Mouse (Mus musculus) hindbrain, embryonic 15.5 days (tissue): Measurements from ENCODE around the gene Gjd2. TPM values are rescaled to one million over a fixed set of nuclear protein-coding genes. Genes with fewer than 3 reads are reported as not detected.
A peak's percentile ranks its signal among the peaks of the same experiment; 100 is the strongest.

Experiments used
- ATAC-seq: fragments of 200-750 bp; cut with Nextera tagmentation; 2 replicates; pipeline ENCODE4 v1.8.0; 2017; ENCODE audit warnings: low read depth, moderate number of reproducible peaks, moderate TSS enrichment; ENCODE audit not compliant: low FRiP score
- H3K27ac ChIP-seq: fragments of 300-500 bp; sonication (generic); replicated peaks from 2 replicates; pipeline ENCODE4 v1.5.1; 2015; ENCODE audit warnings: mild to moderate bottlenecking, inconsistent platforms
- H3K27me3 ChIP-seq: fragments of 300-500 bp; sonication (generic); 2 replicates; pipeline ENCODE4 v1.6.1; 2015; ENCODE audit warnings: control low read depth, inconsistent platforms
- H3K36me3 ChIP-seq: fragments of 300-500 bp; sonication (generic); 2 replicates; pipeline ENCODE4 v1.6.1; 2015; ENCODE audit warnings: control low read depth, inconsistent platforms
- H3K4me1 ChIP-seq: fragments of 300-500 bp; sonication (generic); replicated peaks from 2 replicates; pipeline ENCODE4 v1.6.1; 2015; ENCODE audit warnings: control low read depth, inconsistent platforms
- H3K4me2 ChIP-seq: fragments of 300-500 bp; sonication (generic); 2 replicates; pipeline ENCODE4 v1.6.1; 2015; ENCODE audit warnings: moderate library complexity, mild to moderate bottlenecking, inconsistent platforms
- H3K4me3 ChIP-seq: fragments of 300-500 bp; sonication (generic); 2 replicates; pipeline ENCODE4 v1.5.1; 2015; ENCODE audit warnings: mild to moderate bottlenecking, inconsistent platforms
- H3K9ac ChIP-seq: fragments of 300-500 bp; sonication (generic); 2 replicates; pipeline ENCODE4 v1.6.1; 2015; ENCODE audit warnings: inconsistent platforms
- H3K9me3 ChIP-seq: fragments of 300-500 bp; sonication (generic); 2 replicates; pipeline ENCODE4 v1.6.1; 2016; ENCODE audit warnings: control low read depth, inconsistent platforms
- WGBS: fragments of 180-500 bp; shearing (Covaris S2); methylation state at CpG from one replicate; pipeline ENCODE4 v1.1.7; 2015; 5-methylcytosine and 5-hydroxymethylcytosine counted together
- polyA plus RNA-seq: library from polyadenylated mRNA; unstranded; fragments of >200 nt; fragmentation: Nextera tagmentation; extraction: Ambion mirVana; gene quantifications from 2 replicates; pipeline ENCODE4 v1.2.1, GENCODE M21; 2015

Gjd2 gene
- polyA plus RNA-seq, 1 experiment from 2014 or later = 11.8 TPM

DNA sequence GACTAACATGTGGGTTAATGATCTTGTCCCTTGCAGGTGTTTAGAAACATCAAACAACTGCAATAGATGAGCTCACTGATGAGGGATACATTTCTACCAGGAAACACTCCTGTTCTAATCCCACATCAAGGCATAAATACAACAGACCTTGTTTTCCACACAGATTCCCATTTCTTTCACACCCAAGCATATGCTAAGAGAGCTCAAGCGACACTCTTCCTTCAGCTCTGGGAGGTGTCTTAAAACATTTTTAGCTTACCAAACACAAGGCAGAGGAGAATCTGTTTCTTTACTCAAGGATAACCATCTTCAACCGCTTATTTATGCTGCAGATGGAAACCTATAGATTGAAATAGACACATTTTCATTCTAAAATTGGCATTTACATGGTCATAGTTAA lies 5.1 kb downstream of the Gjd2 start:
- WGBS = 88% methylated on average over 2 of the region's 2 CpGs
- H3K36me3 ChIP-seq = no peaks in the 10 kb centered on the region
- H3K4me1 ChIP-seq = peaks cover 12% of the 10 kb centered on the region; the same call in 1 of the 2 replicates
- no peak overlapping the region for H3K4me3 ChIP-seq
- H3K9ac ChIP-seq = no peak overlapping the region
- ATAC-seq = no peak
- H3K9me3 ChIP-seq = no peaks in the 10 kb centered on the region
- no peak overlapping the region for H3K27ac ChIP-seq
- no peaks in the 10 kb centered on the region for H3K27me3 ChIP-seq
- H3K4me2 ChIP-seq = no peak overlapping the region

- ATAC-seq = no peak
- 59% methylated on average over 8 of the region's 8 CpGs for WGBS
- no peaks in the 10 kb centered on the region for H3K36me3 ChIP-seq
- H3K9me3 ChIP-seq = no peaks in the 10 kb centered on the region
- no peak overlapping the region for H3K27ac ChIP-seq
- H3K9ac ChIP-seq = no peak overlapping the region
- H3K27me3 ChIP-seq = no peaks in the 10 kb centered on the region
- no peak overlapping the region for H3K4me2 ChIP-seq
- no peak overlapping the region for H3K4me3 ChIP-seq
- H3K4me1 ChIP-seq = no peaks in the 10 kb centered on the region
Measured at GRCm38 (mm10) chr2:113997484-113997883, 15.9 kb downstream of the Gjd2 start.

DNA sequence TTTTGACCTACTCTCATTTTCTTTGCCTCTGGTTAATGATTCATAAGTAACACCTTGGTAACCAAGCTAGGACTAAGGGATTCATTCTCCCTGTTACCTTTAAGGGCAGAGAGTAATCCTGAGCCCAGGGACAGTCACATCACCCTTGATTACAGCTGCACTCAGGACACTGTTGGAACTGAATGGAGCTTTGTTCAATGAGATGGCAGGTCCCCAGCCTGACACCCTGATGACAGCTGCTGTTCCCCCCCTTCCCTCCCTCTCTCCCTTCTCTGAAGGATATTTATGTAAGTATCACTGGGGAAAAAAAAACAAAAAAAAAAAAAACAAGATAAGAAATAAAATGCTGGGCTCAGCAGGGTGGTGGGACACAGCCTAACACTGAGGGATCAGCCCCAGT lies 16.5 kb downstream of the Gjd2 start:
- Histone ChIP-seq H3K4me1 (no peaks in the 10 kb centered on the region), H3K4me3 (no peak overlapping the region)

DNA sequence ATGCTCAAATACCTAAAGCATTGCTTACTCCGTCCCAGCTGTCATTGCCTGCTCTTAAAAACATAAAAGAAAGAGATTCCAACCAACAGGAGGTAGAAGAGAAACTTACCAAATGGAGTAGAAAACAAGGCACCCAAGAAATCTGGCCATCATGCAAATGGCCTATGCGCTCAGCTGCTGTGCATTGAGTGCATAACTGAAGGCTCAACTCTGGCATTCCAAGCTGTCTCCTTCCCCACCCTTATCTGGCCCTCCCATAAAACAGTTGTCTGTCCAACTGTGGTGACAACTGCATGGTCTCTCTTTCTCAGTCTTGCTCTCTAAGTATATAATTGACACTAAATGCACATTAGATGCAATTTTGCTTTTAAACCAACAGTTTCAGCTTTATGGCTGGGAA lies 28.5 kb downstream of the Gjd2 start:
- H3K4me2 ChIP-seq = no peak overlapping the region
- no peaks in the 10 kb centered on the region for H3K4me1 ChIP-seq
- no peaks in the 10 kb centered on the region for H3K36me3 ChIP-seq
- H3K9me3 ChIP-seq = no peaks in the 10 kb centered on the region
- ATAC-seq = no peak
- H3K9ac ChIP-seq = no peak overlapping the region
- no peak overlapping the region for H3K27ac ChIP-seq
- H3K4me3 ChIP-seq = no peak overlapping the region
- 83% methylated on average over 2 of the region's 2 CpGs for WGBS
- no peaks in the 10 kb centered on the region for H3K27me3 ChIP-seq

More for the DNA sequence above, 16.5 kb downstream of the Gjd2 start:
- H3K27me3 ChIP-seq = no peaks in the 10 kb centered on the region
- no peaks in the 10 kb centered on the region for H3K36me3 ChIP-seq
- H3K9me3 ChIP-seq = no peaks in the 10 kb centered on the region
- no peak overlapping the region for H3K9ac ChIP-seq
- H3K4me2 ChIP-seq = no peak overlapping the region
- H3K27ac ChIP-seq = no peak overlapping the region
- no peak for ATAC-seq

GRCm38 (mm10) chr2:113980664-113981063 lies 32.8 kb downstream of the Gjd2 start:
- Histone ChIP-seq H3K9ac (no peak overlapping the region), H3K4me3 (no peak overlapping the region), H3K4me1 (no peaks in the 10 kb centered on the region), H3K4me2 (no peak overlapping the region), H3K27me3 (no peaks in the 10 kb centered on the region), H3K27ac (no peak overlapping the region), H3K36me3 (no peaks in the 10 kb centered on the region), H3K9me3 (no peaks in the 10 kb centered on the region)
- 55% methylated on average over 8 of the region's 8 CpGs for WGBS
- peak; percentile 48; the same call in 1 of the 2 replicates for ATAC-seq

DNA sequence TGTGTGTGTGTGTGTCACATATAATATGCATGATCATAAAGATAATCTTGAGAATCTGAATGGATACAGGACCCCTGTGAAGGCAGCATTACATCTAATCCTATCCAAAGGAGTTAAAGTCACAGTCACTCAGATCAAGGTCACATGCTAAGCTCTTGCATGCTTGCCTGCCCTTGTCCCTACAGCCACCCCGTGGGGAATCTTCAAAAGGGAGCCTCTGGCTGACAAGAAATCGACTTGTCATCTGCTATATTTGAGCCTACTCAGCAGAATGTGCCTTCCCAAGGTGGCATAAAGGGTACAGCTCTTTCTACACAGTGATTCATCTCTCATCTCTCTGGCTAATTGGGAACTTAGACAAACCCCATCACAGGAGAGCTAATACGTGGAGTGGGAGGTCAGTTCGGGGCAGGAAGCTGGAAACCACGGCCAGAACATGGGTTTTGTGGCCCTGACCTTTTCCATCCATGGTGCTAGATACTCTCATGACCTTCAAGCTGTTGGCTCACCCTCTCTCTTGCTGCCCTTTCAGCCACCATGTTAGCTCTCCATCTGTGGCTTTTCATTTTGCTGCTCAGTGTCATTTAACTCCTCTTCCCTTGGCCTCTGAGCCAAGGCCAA lies 35.2 kb downstream of the Gjd2 start:
- no peaks in the 10 kb centered on the region for H3K9me3 ChIP-seq

DNA sequence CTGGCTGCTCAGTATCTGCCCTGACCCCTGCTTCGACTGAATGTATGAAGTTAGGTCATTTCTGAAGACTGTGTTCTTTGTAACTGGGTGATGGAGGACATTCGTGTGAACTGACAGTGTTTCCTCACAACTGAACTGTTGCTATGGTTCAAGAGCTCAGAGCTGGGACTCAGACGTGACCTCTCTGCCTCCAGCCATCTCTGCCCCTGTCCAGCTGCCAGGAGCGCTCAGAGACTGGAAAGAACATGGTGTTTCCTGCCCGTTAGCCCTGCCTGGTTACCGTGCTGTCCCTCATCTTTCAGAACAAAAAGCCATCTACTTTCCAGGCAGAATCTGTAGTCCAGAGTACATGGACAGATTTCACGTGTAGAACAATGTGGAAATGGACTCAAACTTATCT lies 39.5 kb downstream of the Gjd2 start:
- Histone ChIP-seq H3K36me3 (no peaks in the 10 kb centered on the region), H3K4me1 (no peaks in the 10 kb centered on the region), H3K27ac (no peak overlapping the region), H3K9ac (no peak overlapping the region), H3K27me3 (no peaks in the 10 kb centered on the region), H3K4me3 (no peak overlapping the region), H3K9me3 (no peaks in the 10 kb centered on the region), H3K4me2 (no peak overlapping the region)
- no peak for ATAC-seq
- WGBS = 78% methylated on average over 7 of the region's 7 CpGs

More for the DNA sequence above, 35.2 kb downstream of the Gjd2 start:
- 72% methylated on average over 5 of the region's 5 CpGs for WGBS
- no peaks in the 10 kb centered on the region for H3K36me3 ChIP-seq
- no peak overlapping the region for H3K9ac ChIP-seq
- H3K4me2 ChIP-seq = no peak overlapping the region
- no peaks in the 10 kb centered on the region for H3K27me3 ChIP-seq
- no peaks in the 10 kb centered on the region for H3K4me1 ChIP-seq
- H3K27ac ChIP-seq = no peak overlapping the region
- ATAC-seq = 0 out of 2 replicates have a peak, but pooled peaks have one; percentile 48
- no peak overlapping the region for H3K4me3 ChIP-seq

GRCm38 (mm10) chr2:113966421-113966820 lies 47.0 kb downstream of the Gjd2 start:
- Histone ChIP-seq H3K4me2 (no peak overlapping the region), H3K4me3 (no peak overlapping the region), H3K36me3 (no peaks in the 10 kb centered on the region), H3K27ac (no peak overlapping the region), H3K27me3 (no peaks in the 10 kb centered on the region), H3K4me1 (no peaks in the 10 kb centered on the region), H3K9ac (no peak overlapping the region), H3K9me3 (no peaks in the 10 kb centered on the region)
- 27% methylated on average over 4 of the region's 4 CpGs for WGBS
- no peak for ATAC-seq

Other genes with a start within 250 kb of the Gjd2 start
- 225 and 227 TPM in 2 replicates for gene Scg5, start 184.5 kb downstream of the Gjd2 start, polyA plus RNA-seq
- 6.9 and 10.3 TPM in 2 replicates for gene Arhgap11a, start 165.0 kb downstream of the Gjd2 start, polyA plus RNA-seq
- gene Actc1, start 39.9 kb upstream of the Gjd2 start, polyA plus RNA-seq = 1.4 and 6.4 TPM in 2 replicates
- 35.3 and 38.3 TPM in 2 replicates for gene Aqr, start 173.4 kb upstream of the Gjd2 start, polyA plus RNA-seq
- 5.2 and 5.4 TPM in 2 replicates for gene Zfp770, start 187.8 kb upstream of the Gjd2 start, polyA plus RNA-seq